Comparison of ENCODE assay signal across 11 mouse cellular contexts in the genomic region with DNA sequence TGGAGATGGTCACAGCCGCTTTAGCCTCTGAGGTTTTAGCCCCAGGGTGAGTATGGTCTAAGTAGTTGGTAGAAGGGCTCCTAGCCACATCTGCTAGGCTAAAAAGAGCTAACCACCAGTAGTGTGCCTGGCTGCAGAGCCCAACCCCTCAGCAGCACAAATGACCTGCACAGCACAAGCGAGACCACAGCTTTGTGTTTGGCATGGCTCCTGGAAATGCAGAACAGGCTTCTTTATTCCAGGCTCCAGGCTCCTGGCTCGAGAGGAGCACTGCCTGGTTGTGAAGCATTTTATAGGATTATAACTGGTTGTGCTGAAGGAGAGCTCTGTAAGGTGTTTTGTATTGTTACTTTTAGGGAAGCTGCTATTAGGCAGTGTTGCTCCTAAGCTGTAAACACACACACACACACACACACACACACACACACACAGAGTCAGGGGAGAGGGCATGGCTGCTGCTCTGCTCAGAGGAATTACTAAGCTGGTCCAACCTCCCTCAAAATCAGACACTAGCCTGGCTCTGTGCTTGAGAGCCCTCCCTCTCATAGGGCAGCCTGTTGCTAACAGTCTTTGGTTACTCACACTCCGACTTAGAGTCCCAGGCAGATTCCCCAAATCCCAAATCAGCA.
A peak's percentile ranks its signal among the peaks of the same experiment; 100 is the strongest.
DNase-seq lines count a peak whose midpoint lies in the region; ATAC-seq and TF ChIP-seq lines count a peak whose summit lies in the region.
"Had no signal": no experiment of that assay in that cellular context is flagged by ENCODE, and none has a peak within 500 bp of the region (broad histone marks: within the 10 kb centered on the region; RNA-seq: fewer than 3 reads in every experiment).

No protein-coding gene starts in this region.

- no peak overlapping the region for H3K4me3 ChIP-seq in heart, postnatal 0 days (ENCODE audit: low read depth, low read length)
- H3K4me3 ChIP-seq in heart, embryonic 12.5 days = no peak overlapping the region
- H3K4me3 ChIP-seq: stomach, embryonic 15.5 days had no signal

- ATAC-seq in heart, postnatal 0 days (ENCODE audit: insufficient read depth, low read depth) = peak; percentile 52
- ATAC-seq in heart, embryonic 12.5 days (ENCODE audit: insufficient number of reproducible peaks, low FRiP score) = no peak
- ATAC-seq in inflammation-experienced regulatory T-cells, adult 6 months = no peak

- no peak overlapping the region for H3K9ac ChIP-seq in heart, postnatal 0 days (replicated peaks; ENCODE audit: low read depth, low read length)
- no peak overlapping the region for H3K9ac ChIP-seq in heart, embryonic 12.5 days
- H3K9ac ChIP-seq: lung, embryonic 14.5 days; stomach, embryonic 15.5 days had no signal

- WGBS in heart, postnatal 0 days = 48% methylated on average over 4 of the region's 4 CpGs
- 47% methylated on average over 4 of the region's 4 CpGs for WGBS in heart, embryonic 12.5 days

- H3K9me3 ChIP-seq in heart, postnatal 0 days (replicated peaks; ENCODE audit: control insufficient read depth, low read length) = no peaks in the 10 kb centered on the region
- no peaks in the 10 kb centered on the region for H3K9me3 ChIP-seq in heart, embryonic 12.5 days (replicated peaks)
- H3K9me3 ChIP-seq: stomach, embryonic 15.5 days had no signal

- no peak for TF ChIP-seq EP300 in heart, postnatal 0 days (IDR thresholded peaks at IDR 0.05; ENCODE audit: low read depth)

- no peak for DNase-seq in heart, postnatal 0 days (ENCODE audit: low spot score)
- DNase-seq in 3T3-L1 (ENCODE audit: low read depth, low spot score) = peak; percentile 59
- DNase-seq in Muller cell, postnatal 12 days (ENCODE audit: inconsistent ontology term) = peak; percentile 79
- DNase-seq in gastrocnemius, postnatal 25 days = peak; percentile 18
- no peak for DNase-seq in spleen, postnatal 14 days (ENCODE audit: low spot score in 2 of 2)
- DNase-seq: embryo, embryonic 11 days; kidney, adult 2 months; lung, embryonic 14.5 days had no signal

- no peaks in the 10 kb centered on the region for H3K36me3 ChIP-seq in heart, postnatal 0 days (replicated peaks; ENCODE audit: control insufficient read depth, insufficient read depth, low read length)
- no peaks in the 10 kb centered on the region for H3K36me3 ChIP-seq in heart, embryonic 12.5 days
- H3K36me3 ChIP-seq: stomach, embryonic 15.5 days had no signal

- H3K27me3 ChIP-seq in heart, postnatal 0 days (ENCODE audit: control insufficient read depth, insufficient read depth, low read length) = no peaks in the 10 kb centered on the region
- 0 out of 2 replicates have a peak, but pooled peaks cover 2% of the 10 kb centered on the region for H3K27me3 ChIP-seq in heart, embryonic 12.5 days (replicated peaks)
- H3K27me3 ChIP-seq: stomach, embryonic 15.5 days had no signal

- no peak overlapping the region for H3K4me2 ChIP-seq in heart, postnatal 0 days (ENCODE audit: low read depth, low read length)
- no peak overlapping the region for H3K4me2 ChIP-seq in heart, embryonic 12.5 days
- H3K4me2 ChIP-seq: lung, embryonic 14.5 days; stomach, embryonic 15.5 days had no signal

- H3K4me1 ChIP-seq in heart, postnatal 0 days (ENCODE audit: control insufficient read depth, insufficient read depth) = peaks cover 17% of the 10 kb centered on the region
- peaks cover 19% of the 10 kb centered on the region for H3K4me1 ChIP-seq in heart, embryonic 12.5 days (replicated peaks)

- H3K27ac ChIP-seq in heart, postnatal 0 days (ENCODE audit: low read depth) = no peak overlapping the region; the same call in 1 of the 2 replicates
- no peak overlapping the region for H3K27ac ChIP-seq in heart, embryonic 12.5 days (ENCODE audit: poor library complexity, severe bottlenecking)
- H3K27ac ChIP-seq: stomach, embryonic 15.5 days had no signal

- TF ChIP-seq CTCF in heart, postnatal 0 days (IDR thresholded peaks at IDR 0.05; ENCODE audit: low read depth) = no peak

Comparison
In these comparisons a context has a peak if more than half of its experiments do, and no peak if none do; other contexts are left out.
1. DNase-seq: peak in 3T3-L1 (single experiment), Muller cell, postnatal 12 days (single experiment) and gastrocnemius, postnatal 25 days (single experiment); none in heart, postnatal 0 days (single experiment) and spleen, postnatal 14 days (0 of 2).